Mouse (Mus musculus): ENCODE measurements around the gene Plekhh1. TPM values are rescaled to one million over a fixed set of nuclear protein-coding genes. Genes with fewer than 3 reads are reported as not detected.

Plekhh1 gene
- polyA plus RNA-seq, 1 experiment: 36.7 TPM

- TF ChIP-seq CTCF (IDR thresholded peaks at IDR 0.05; ENCODE audit: borderline replicate concordance, insufficient read depth, low read depth, low read length): no peak
- no peak for TF ChIP-seq POLR2A (IDR thresholded peaks at IDR 0.05; ENCODE audit: borderline replicate concordance, insufficient read depth, low read length)
- Histone ChIP-seq H3K4me3 (replicated peaks; ENCODE audit: insufficient read depth, low read depth, low read length) (no peak overlapping the region), H3K27me3 (ENCODE audit: control insufficient read depth, insufficient read depth, low read length) (no peaks in the 10 kb centered on the region), H3K27ac (ENCODE audit: insufficient read depth, low read length) (no peak overlapping the region), H3K4me1 (ENCODE audit: control insufficient read depth, insufficient read depth, low read length) (peaks cover 33% of the 10 kb centered on the region)
- WGBS: 83% methylated on average over 4 of the region's 4 CpGs
- DNase-seq: no peak
Measured at GRCm38 (mm10) chr12:78996271-78996670, 32.7 kb upstream of the Plekhh1 start.

GRCm38 (mm10) chr12:78996711-78997110, 32.3 kb upstream of the Plekhh1 start:
- Histone ChIP-seq H3K27ac (ENCODE audit: insufficient read depth, low read length) (no peak overlapping the region), H3K4me1 (ENCODE audit: control insufficient read depth, insufficient read depth, low read length) (peaks cover 33% of the 10 kb centered on the region), H3K27me3 (ENCODE audit: control insufficient read depth, insufficient read depth, low read length) (no peaks in the 10 kb centered on the region), H3K4me3 (replicated peaks; ENCODE audit: insufficient read depth, low read depth, low read length) (no peak overlapping the region)
- WGBS: 38% methylated on average over 6 of the region's 7 CpGs
- TF ChIP-seq CTCF (IDR thresholded peaks at IDR 0.05; ENCODE audit: borderline replicate concordance, insufficient read depth, low read depth, low read length) (no peak), POLR2A (IDR thresholded peaks at IDR 0.05; ENCODE audit: borderline replicate concordance, insufficient read depth, low read length) (no peak)
- no peak for DNase-seq

GRCm38 (mm10) chr12:79002406-79002805, 26.6 kb upstream of the Plekhh1 start:
- H3K4me3 ChIP-seq (replicated peaks; ENCODE audit: insufficient read depth, low read depth, low read length): no peak overlapping the region
- 78% methylated on average over 5 of the region's 5 CpGs for WGBS
- no peaks in the 10 kb centered on the region for H3K27me3 ChIP-seq (ENCODE audit: control insufficient read depth, insufficient read depth, low read length)
- H3K4me1 ChIP-seq (ENCODE audit: control insufficient read depth, insufficient read depth, low read length): peaks cover 41% of the 10 kb centered on the region
- H3K27ac ChIP-seq (ENCODE audit: insufficient read depth, low read length): no peak overlapping the region
- no peak for TF ChIP-seq CTCF (IDR thresholded peaks at IDR 0.05; ENCODE audit: borderline replicate concordance, insufficient read depth, low read depth, low read length)
- no peak for TF ChIP-seq POLR2A (IDR thresholded peaks at IDR 0.05; ENCODE audit: borderline replicate concordance, insufficient read depth, low read length)
- no peak for DNase-seq

- DNase-seq: peak; percentile 54 to 74
- no peak for TF ChIP-seq POLR2A (IDR thresholded peaks at IDR 0.05; ENCODE audit: borderline replicate concordance, insufficient read depth, low read length)
- no peak for TF ChIP-seq CTCF (IDR thresholded peaks at IDR 0.05; ENCODE audit: borderline replicate concordance, insufficient read depth, low read depth, low read length)
- no peak overlapping the region for H3K4me3 ChIP-seq (replicated peaks; ENCODE audit: insufficient read depth, low read depth, low read length)
- 28% methylated on average over 3 of the region's 3 CpGs for WGBS
- no peaks in the 10 kb centered on the region for H3K27me3 ChIP-seq (ENCODE audit: control insufficient read depth, insufficient read depth, low read length)
- H3K27ac ChIP-seq (ENCODE audit: insufficient read depth, low read length): peak overlapping the region; percentile 76
- peaks cover 35% of the 10 kb centered on the region for H3K4me1 ChIP-seq (ENCODE audit: control insufficient read depth, insufficient read depth, low read length)
Measured at GRCm38 (mm10) chr12:79002978-79003377, 26.0 kb upstream of the Plekhh1 start.

GRCm38 (mm10) chr12:79005456-79005855, 23.5 kb upstream of the Plekhh1 start:
- TF ChIP-seq POLR2A (IDR thresholded peaks at IDR 0.05; ENCODE audit: borderline replicate concordance, insufficient read depth, low read length) (peak; percentile 81; the same call in 1 of the 2 replicates), CTCF (IDR thresholded peaks at IDR 0.05; ENCODE audit: borderline replicate concordance, insufficient read depth, low read depth, low read length) (no peak)
- H3K27me3 ChIP-seq (ENCODE audit: control insufficient read depth, insufficient read depth, low read length): no peaks in the 10 kb centered on the region
- 24% methylated on average over 5 of the region's 5 CpGs for WGBS
- DNase-seq: peak; percentile 81 to 89
- H3K27ac ChIP-seq (ENCODE audit: insufficient read depth, low read length): peak overlapping the region; percentile 86
- peak overlapping the region; percentile 93 for H3K4me3 ChIP-seq (replicated peaks; ENCODE audit: insufficient read depth, low read depth, low read length)
- H3K4me1 ChIP-seq (ENCODE audit: control insufficient read depth, insufficient read depth, low read length): peaks cover 24% of the 10 kb centered on the region

- Histone ChIP-seq H3K27me3 (ENCODE audit: control insufficient read depth, insufficient read depth, low read length) (no peaks in the 10 kb centered on the region), H3K4me1 (ENCODE audit: control insufficient read depth, insufficient read depth, low read length) (peaks cover 19% of the 10 kb centered on the region), H3K27ac (ENCODE audit: insufficient read depth, low read length) (peak overlapping the region; percentile 86), H3K4me3 (replicated peaks; ENCODE audit: insufficient read depth, low read depth, low read length) (peak overlapping the region; percentile 93)
- TF ChIP-seq CTCF (IDR thresholded peaks at IDR 0.05; ENCODE audit: borderline replicate concordance, insufficient read depth, low read depth, low read length) (no peak), POLR2A (IDR thresholded peaks at IDR 0.05; ENCODE audit: borderline replicate concordance, insufficient read depth, low read length) (no peak)
- DNase-seq: no peak
- 8% methylated on average over 9 of the region's 9 CpGs for WGBS
Measured at GRCm38 (mm10) chr12:79006076-79006475, 22.9 kb upstream of the Plekhh1 start.

GRCm38 (mm10) chr12:79006478-79007125, 22.4 kb upstream of the Plekhh1 start:
- Histone ChIP-seq H3K4me3 (replicated peaks; ENCODE audit: insufficient read depth, low read depth, low read length) (peak overlapping the region; percentile 93), H3K27me3 (ENCODE audit: control insufficient read depth, insufficient read depth, low read length) (no peaks in the 10 kb centered on the region), H3K27ac (ENCODE audit: insufficient read depth, low read length) (peak overlapping the region; percentile 86), H3K4me1 (ENCODE audit: control insufficient read depth, insufficient read depth, low read length) (peaks cover 17% of the 10 kb centered on the region)
- under 1% methylated on average over 53 of the region's 53 CpGs for WGBS
- TF ChIP-seq CTCF (IDR thresholded peaks at IDR 0.05; ENCODE audit: borderline replicate concordance, insufficient read depth, low read depth, low read length): peak; percentile 45; the same call in 1 of the 2 replicates
- TF ChIP-seq POLR2A (IDR thresholded peaks at IDR 0.05; ENCODE audit: borderline replicate concordance, insufficient read depth, low read length): peak; percentile 47; the same call in 1 of the 2 replicates
- DNase-seq: peak; percentile 75 to 85

- DNase-seq: peak in 1 of 2 experiments; percentile 80
- Histone ChIP-seq H3K27me3 (ENCODE audit: control insufficient read depth, insufficient read depth, low read length) (no peaks in the 10 kb centered on the region), H3K27ac (ENCODE audit: insufficient read depth, low read length) (peak within 1 kb of the TSS; percentile 86), H3K4me1 (ENCODE audit: control insufficient read depth, insufficient read depth, low read length) (peaks cover 17% of the 10 kb centered on the region), H3K4me3 (replicated peaks; ENCODE audit: insufficient read depth, low read depth, low read length) (peak within 1 kb of the TSS; percentile 93)
- 2% methylated on average over 48 of the region's 49 CpGs for WGBS
- TF ChIP-seq POLR2A (IDR thresholded peaks at IDR 0.05; ENCODE audit: borderline replicate concordance, insufficient read depth, low read length): peak; percentile 31; the same call in 1 of the 2 replicates
- TF ChIP-seq CTCF (IDR thresholded peaks at IDR 0.05; ENCODE audit: borderline replicate concordance, insufficient read depth, low read depth, low read length): no peak
Measured at GRCm38 (mm10) chr12:79007126-79007753, 21.7 kb upstream of the Plekhh1 start, which contains the start of gene Tmem229b. Tmem229b (minus strand) TSS chr12:79007627.

Measured in cerebellum, adult 2 months (tissue).